Mouse (Mus musculus): ENCODE measurements around the gene Sgpl1. TPM values are rescaled to one million over a fixed set of nuclear protein-coding genes. Genes with fewer than 3 reads are reported as not detected.
"Not testable (repeated sequence)": the region's sequence is repeated elsewhere in the genome, so short reads cannot be mapped to it uniquely, and the experiment has no call there.

Gene Sgpl1
- polyA plus RNA-seq, 1 experiment from 2014 or later: 42.8 TPM

DNA sequence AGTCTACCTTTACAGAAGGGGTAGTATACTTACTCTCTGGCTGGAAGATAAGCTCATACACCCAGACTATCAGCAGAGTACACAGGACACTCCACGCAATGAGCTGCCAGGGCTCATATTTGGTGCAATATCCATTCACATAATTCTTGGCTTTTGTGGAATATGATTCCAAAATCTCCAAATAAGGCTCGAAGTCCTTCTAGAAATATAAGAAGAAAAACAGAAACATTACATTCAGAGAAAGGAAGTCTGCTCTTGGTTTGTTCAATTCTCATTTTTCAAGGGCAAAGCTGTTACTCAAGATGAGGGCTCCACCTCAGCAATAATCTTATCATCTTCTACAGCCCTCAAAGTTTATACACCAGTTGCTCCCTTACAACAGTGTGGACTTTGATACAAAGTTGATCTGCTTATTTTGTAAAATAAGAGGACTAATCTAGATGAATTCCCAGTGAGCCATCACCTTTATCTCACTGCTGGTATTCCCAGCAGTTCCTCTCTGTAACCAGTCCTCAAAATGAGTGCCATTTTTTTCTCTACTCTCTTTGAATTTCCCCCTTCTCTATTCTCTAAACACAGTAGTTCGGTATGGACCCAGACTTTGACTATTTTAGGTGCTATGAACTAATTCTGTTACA lies 24.1 kb downstream of the Sgpl1 start:
- H3K4me1 ChIP-seq (ENCODE audit: control insufficient read depth, insufficient read depth, low read length): no peaks in the 10 kb centered on the region
- H3K36me3 ChIP-seq (ENCODE audit: control insufficient read depth, insufficient read depth, low read length): peaks cover 15% of the 10 kb centered on the region
- H3K27me3 ChIP-seq (ENCODE audit: control insufficient read depth, insufficient read depth, low read depth, low read length): no peaks in the 10 kb centered on the region
- 93% methylated on average over 3 of the region's 3 CpGs for WGBS
- no peak overlapping the region for H3K4me3 ChIP-seq (ENCODE audit: low read depth, low read length)
- H3K9ac ChIP-seq (ENCODE audit: low read depth, low read length): no peak overlapping the region
- no peaks in the 10 kb centered on the region for H3K9me3 ChIP-seq (replicated peaks; ENCODE audit: control insufficient read depth, low read length, poor library complexity, severe bottlenecking)
- H3K27ac ChIP-seq (ENCODE audit: low read length): no peak overlapping the region
- no peak for ATAC-seq
- H3K4me2 ChIP-seq (ENCODE audit: low read length): no peak overlapping the region

GRCm38 (mm10) chr10:61121732-61122131 lies 25.8 kb downstream of the Sgpl1 start:
- not testable (repeated sequence) for H3K27me3 ChIP-seq (ENCODE audit: control insufficient read depth, insufficient read depth, low read depth, low read length); ATAC-seq; H3K9ac ChIP-seq (ENCODE audit: low read depth, low read length); H3K27ac ChIP-seq (ENCODE audit: low read length); H3K4me1 ChIP-seq (ENCODE audit: control insufficient read depth, insufficient read depth, low read length); H3K4me3 ChIP-seq (ENCODE audit: low read depth, low read length); H3K4me2 ChIP-seq (ENCODE audit: low read length); H3K9me3 ChIP-seq (replicated peaks; ENCODE audit: control insufficient read depth, low read length, poor library complexity, severe bottlenecking)
- 96% methylated on average over 4 of the region's 4 CpGs for WGBS
- peaks cover 11% of the 10 kb centered on the region for H3K36me3 ChIP-seq (ENCODE audit: control insufficient read depth, insufficient read depth, low read length)

GRCm38 (mm10) chr10:61114246-61114720 lies 33.2 kb downstream of the Sgpl1 start:
- Histone ChIP-seq H3K4me1 (ENCODE audit: control insufficient read depth, insufficient read depth, low read length) (no peaks in the 10 kb centered on the region), H3K36me3 (ENCODE audit: control insufficient read depth, insufficient read depth, low read length) (peaks cover 13% of the 10 kb centered on the region)
- WGBS: 92% methylated on average over 2 of the region's 2 CpGs

DNA sequence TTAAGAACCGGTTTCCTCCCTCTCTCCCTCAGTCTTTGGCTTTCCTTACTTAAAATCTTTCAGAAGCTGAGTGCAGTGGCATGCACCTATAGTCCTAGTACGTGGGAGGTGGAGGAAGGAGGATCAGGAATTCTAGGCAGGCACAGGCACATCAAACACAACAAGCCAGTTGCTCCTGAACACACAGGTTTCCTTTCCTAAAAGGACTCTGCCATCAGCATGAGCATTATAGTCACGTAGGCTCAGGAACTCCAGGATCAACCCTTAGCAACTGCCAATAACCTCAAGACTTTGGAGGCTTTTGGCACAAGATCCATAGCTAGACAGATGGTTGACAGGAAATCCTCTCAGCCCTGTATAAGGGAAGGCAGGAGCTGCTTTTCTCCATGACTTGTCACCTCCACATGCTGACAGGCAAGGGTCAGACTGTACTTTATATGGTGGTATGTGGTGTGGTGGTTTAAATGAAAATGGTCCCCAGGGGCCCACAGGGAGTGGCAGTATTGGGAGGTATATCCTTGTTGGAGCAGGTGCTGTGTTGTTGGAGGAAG lies 43.9 kb downstream of the Sgpl1 start:
- Histone ChIP-seq H3K27ac (ENCODE audit: low read length) (no peak overlapping the region), H3K4me1 (ENCODE audit: control insufficient read depth, insufficient read depth, low read length) (no peaks in the 10 kb centered on the region), H3K9ac (ENCODE audit: low read depth, low read length) (no peak overlapping the region), H3K4me2 (ENCODE audit: low read length) (no peak overlapping the region), H3K9me3 (replicated peaks; ENCODE audit: control insufficient read depth, low read length, poor library complexity, severe bottlenecking) (no peaks in the 10 kb centered on the region), H3K27me3 (ENCODE audit: control insufficient read depth, insufficient read depth, low read depth, low read length) (no peaks in the 10 kb centered on the region), H3K36me3 (ENCODE audit: control insufficient read depth, insufficient read depth, low read length) (peaks cover 37% of the 10 kb centered on the region), H3K4me3 (ENCODE audit: low read depth, low read length) (no peak overlapping the region)
- no peak for ATAC-seq
- 94% methylated on average over 3 of the region's 3 CpGs for WGBS

More at GRCm38 (mm10) chr10:61114246-61114720, 33.2 kb downstream of the Sgpl1 start:
- no peaks in the 10 kb centered on the region for H3K9me3 ChIP-seq (replicated peaks; ENCODE audit: control insufficient read depth, low read length, poor library complexity, severe bottlenecking)
- no peak overlapping the region for H3K27ac ChIP-seq (ENCODE audit: low read length)
- no peak for ATAC-seq
- H3K4me3 ChIP-seq (ENCODE audit: low read depth, low read length): no peak overlapping the region
- no peaks in the 10 kb centered on the region for H3K27me3 ChIP-seq (ENCODE audit: control insufficient read depth, insufficient read depth, low read depth, low read length)
- H3K4me2 ChIP-seq (ENCODE audit: low read length): no peak overlapping the region
- H3K9ac ChIP-seq (ENCODE audit: low read depth, low read length): no peak overlapping the region

- Histone ChIP-seq H3K9ac (ENCODE audit: low read depth, low read length) (no peak overlapping the region), H3K4me3 (ENCODE audit: low read depth, low read length) (no peak overlapping the region), H3K9me3 (replicated peaks; ENCODE audit: control insufficient read depth, low read length, poor library complexity, severe bottlenecking) (no peaks in the 10 kb centered on the region), H3K36me3 (ENCODE audit: control insufficient read depth, insufficient read depth, low read length) (peaks cover 2% of the 10 kb centered on the region; the same call in 1 of the 2 replicates), H3K27ac (ENCODE audit: low read length) (no peak overlapping the region), H3K4me2 (ENCODE audit: low read length) (no peak overlapping the region), H3K27me3 (ENCODE audit: control insufficient read depth, insufficient read depth, low read depth, low read length) (no peaks in the 10 kb centered on the region), H3K4me1 (ENCODE audit: control insufficient read depth, insufficient read depth, low read length) (peaks cover 7% of the 10 kb centered on the region; the same call in 1 of the 2 replicates)
- ATAC-seq: no peak
- 73% methylated on average over 6 of the region's 6 CpGs for WGBS
These were observed 55.6 kb downstream of the Sgpl1 start for GRCm38 (mm10) chr10:61091866-61092265.

- peak; percentile 49 for ATAC-seq
- WGBS: 14% methylated on average over 25 of the region's 33 CpGs
- no peaks in the 10 kb centered on the region for H3K27me3 ChIP-seq (ENCODE audit: control insufficient read depth, insufficient read depth, low read depth, low read length)
- peak within 1 kb of the TSS; percentile 68 for H3K9ac ChIP-seq (ENCODE audit: low read depth, low read length)
- peaks cover 13% of the 10 kb centered on the region; the same call in 1 of the 2 replicates for H3K4me1 ChIP-seq (ENCODE audit: control insufficient read depth, insufficient read depth, low read length)
- peak within 1 kb of the TSS; percentile 36 for H3K4me3 ChIP-seq (ENCODE audit: low read depth, low read length)
- H3K36me3 ChIP-seq (ENCODE audit: control insufficient read depth, insufficient read depth, low read length): peaks cover 2% of the 10 kb centered on the region; the same call in 1 of the 2 replicates
- H3K4me2 ChIP-seq (ENCODE audit: low read length): peak within 1 kb of the TSS; percentile 65
- H3K27ac ChIP-seq (ENCODE audit: low read length): 0 out of 2 replicates have a peak within 1 kb of the TSS, but pooled peaks have one; percentile 9
- H3K9me3 ChIP-seq (replicated peaks; ENCODE audit: control insufficient read depth, low read length, poor library complexity, severe bottlenecking): no peaks in the 10 kb centered on the region
These were observed 58.0 kb downstream of the Sgpl1 start, which contains the start of gene Pcbd1 for GRCm38 (mm10) chr10:61089170-61090142. Gene Pcbd1 (plus strand): TSS chr10:61089331.

DNA sequence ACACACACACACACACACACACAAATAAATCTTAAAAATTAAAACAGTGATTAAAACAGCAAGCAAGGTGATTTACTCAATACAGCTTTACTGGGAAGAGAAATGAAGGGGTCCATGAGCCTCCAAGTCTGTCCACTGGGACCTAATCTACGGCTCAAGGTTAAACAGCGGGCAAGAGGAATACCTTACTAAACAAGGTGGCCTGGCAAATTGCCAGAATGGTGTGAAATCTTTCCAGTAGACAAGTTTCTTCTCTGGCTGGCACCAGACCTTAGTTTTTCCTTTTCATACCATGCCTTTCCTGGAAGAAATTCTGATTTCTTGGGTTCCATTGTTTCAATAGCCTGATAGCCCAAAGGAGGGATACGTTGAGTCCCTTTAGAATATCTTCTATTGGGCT lies 59.0 kb downstream of the Sgpl1 start:
- no peaks in the 10 kb centered on the region for H3K36me3 ChIP-seq (ENCODE audit: control insufficient read depth, insufficient read depth, low read length)
- 83% methylated on average over 3 of the region's 3 CpGs for WGBS
- H3K27ac ChIP-seq (ENCODE audit: low read length): no peak overlapping the region
- H3K9me3 ChIP-seq (replicated peaks; ENCODE audit: control insufficient read depth, low read length, poor library complexity, severe bottlenecking): no peaks in the 10 kb centered on the region
- no peaks in the 10 kb centered on the region for H3K27me3 ChIP-seq (ENCODE audit: control insufficient read depth, insufficient read depth, low read depth, low read length)
- H3K4me1 ChIP-seq (ENCODE audit: control insufficient read depth, insufficient read depth, low read length): peaks cover 13% of the 10 kb centered on the region; the same call in 1 of the 2 replicates
- ATAC-seq: no peak
- H3K9ac ChIP-seq (ENCODE audit: low read depth, low read length): no peak overlapping the region
- H3K4me3 ChIP-seq (ENCODE audit: low read depth, low read length): no peak overlapping the region
- no peak overlapping the region for H3K4me2 ChIP-seq (ENCODE audit: low read length)

DNA sequence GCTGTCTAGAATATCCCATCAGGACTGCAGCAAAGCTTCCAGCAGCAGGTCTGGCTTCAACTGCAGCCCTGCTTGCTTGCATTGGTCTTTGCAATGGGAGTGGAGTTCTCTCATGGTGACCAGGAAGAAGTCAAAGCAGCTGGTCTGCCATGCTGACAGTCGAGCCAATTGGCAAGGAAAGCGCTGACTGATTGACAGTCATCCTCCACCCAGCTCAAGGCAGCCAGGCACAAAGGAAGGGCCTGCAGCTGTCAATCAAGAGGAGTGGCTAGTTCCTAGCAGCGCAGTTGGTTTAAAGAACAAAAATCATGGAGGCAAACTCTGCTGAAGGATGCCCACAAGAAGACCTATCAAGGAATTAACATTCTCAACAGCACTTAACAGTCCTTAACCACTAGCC lies 61.0 kb downstream of the Sgpl1 start:
- peaks cover 13% of the 10 kb centered on the region; the same call in 1 of the 2 replicates for H3K4me1 ChIP-seq (ENCODE audit: control insufficient read depth, insufficient read depth, low read length)
- no peaks in the 10 kb centered on the region for H3K27me3 ChIP-seq (ENCODE audit: control insufficient read depth, insufficient read depth, low read depth, low read length)
- H3K9ac ChIP-seq (ENCODE audit: low read depth, low read length): no peak overlapping the region
- no peaks in the 10 kb centered on the region for H3K36me3 ChIP-seq (ENCODE audit: control insufficient read depth, insufficient read depth, low read length)
- H3K4me2 ChIP-seq (ENCODE audit: low read length): no peak overlapping the region
- WGBS: 18% methylated on average over 3 of the region's 3 CpGs
- ATAC-seq: 0 out of 2 replicates have a peak, but pooled peaks have one; percentile 47
- H3K9me3 ChIP-seq (replicated peaks; ENCODE audit: control insufficient read depth, low read length, poor library complexity, severe bottlenecking): no peaks in the 10 kb centered on the region
- H3K27ac ChIP-seq (ENCODE audit: low read length): peak overlapping the region; percentile 22; the same call in 1 of the 2 replicates
- H3K4me3 ChIP-seq (ENCODE audit: low read depth, low read length): no peak overlapping the region

Measured in midbrain, embryonic 16.5 days (tissue).